Mouse (Mus musculus): Measurements from ENCODE around the gene Syt7.

DNA sequence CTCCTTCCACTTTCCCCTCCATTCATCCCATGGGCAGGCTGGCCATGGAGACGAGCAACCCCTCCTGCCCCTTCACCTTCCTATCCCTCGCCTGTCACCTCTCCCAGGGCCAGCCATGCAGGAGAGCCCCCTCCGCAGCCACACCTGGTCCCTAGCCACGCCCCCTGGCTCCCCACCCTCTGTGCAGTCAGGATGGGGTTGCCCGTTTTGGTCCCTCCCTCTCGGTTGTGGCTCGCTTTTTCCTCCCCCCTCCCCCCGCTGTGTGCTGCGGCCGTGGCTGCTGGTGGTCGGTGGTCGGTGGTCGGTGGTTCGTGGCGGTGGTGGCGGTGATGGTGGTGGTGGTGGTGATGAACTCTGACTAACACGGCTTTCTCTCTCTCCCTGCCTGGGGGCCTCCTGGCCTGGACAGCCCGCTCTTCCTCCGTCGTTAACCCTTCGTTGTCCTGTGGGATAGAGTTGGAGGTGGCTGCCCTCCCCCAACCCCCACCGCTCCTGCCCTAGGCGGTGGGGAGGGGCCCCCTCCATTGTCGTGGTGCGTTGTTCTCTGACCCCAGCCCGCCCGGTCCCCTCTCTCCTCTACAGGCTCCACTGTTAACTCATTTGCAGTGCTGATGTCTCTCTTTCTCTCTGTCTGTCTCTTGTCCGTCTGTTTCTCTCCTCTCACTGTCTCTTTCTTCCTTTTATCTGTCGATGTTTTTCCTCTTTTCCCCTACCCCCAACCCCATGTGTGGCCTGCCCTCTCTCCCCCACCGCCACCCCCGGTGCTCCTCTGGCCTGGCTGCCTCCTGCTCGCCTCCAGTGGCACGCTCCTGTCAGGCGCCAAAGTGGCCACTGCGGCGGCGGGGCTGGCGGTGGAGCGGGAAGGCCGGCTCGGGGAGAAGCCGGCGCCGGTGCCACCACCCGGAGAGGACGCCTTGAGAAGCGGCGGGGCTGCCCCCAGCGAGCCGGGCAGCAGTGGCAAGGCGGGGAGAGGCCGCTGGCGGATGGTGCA lies 33.4 kb downstream of the Syt7 start:
- TF ChIP-seq EP300 (IDR thresholded peaks at IDR 0.05; ENCODE audit: insufficient read depth, low read depth, low read length): no peak
- no peak for TF ChIP-seq CTCF (IDR thresholded peaks at IDR 0.05; ENCODE audit: low read depth, low read length)
- no peak for TF ChIP-seq POLR2A (IDR thresholded peaks at IDR 0.05; ENCODE audit: insufficient read depth, low read length)
